Mouse (Mus musculus) heart, postnatal 0 days (tissue): Measurements from ENCODE around the gene Speer4c.
"Not testable (repeated sequence)": the region's sequence is repeated elsewhere in the genome, so short reads cannot be mapped to it uniquely, and the experiment has no call there.

Source experiments
- CTCF ChIP-seq: IDR thresholded peaks from 2 replicates; pipeline ENCODE4 v1.5.1; 2016; ENCODE audit warnings: antibody characterized with exemption, control low read depth, low read depth
- EP300 ChIP-seq: IDR thresholded peaks from 2 replicates; pipeline ENCODE4 v1.6.1; 2016; ENCODE audit warnings: antibody characterized with exemption, low read depth

DNA sequence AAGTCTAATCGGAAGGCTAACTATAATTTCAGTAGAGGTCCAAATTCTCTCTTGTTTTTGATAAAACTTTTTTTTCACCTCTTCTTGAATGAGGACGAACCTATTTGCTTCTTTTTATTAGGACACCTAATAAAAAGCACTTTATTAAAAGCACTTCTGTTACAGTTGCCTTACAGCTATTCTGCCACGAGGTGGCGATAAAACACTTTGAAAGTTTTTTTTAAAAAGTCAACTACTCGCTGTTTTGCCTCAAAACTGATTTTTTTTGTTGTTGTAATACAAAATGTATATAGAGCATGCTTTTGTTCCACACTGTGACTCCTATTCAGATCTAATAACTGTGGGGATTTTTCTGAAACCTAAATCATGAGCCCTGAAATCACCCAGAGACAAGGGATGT is 11.2 kb downstream of the Speer4c start:
- not testable (repeated sequence) for TF ChIP-seq EP300
- TF ChIP-seq CTCF = peak; percentile 22
